Mouse (Mus musculus) thymus, postnatal 14 days (tissue): ENCODE measurements at regions not wholly inside any gene's neighbourhood (a gene's known extent, or its start where the extent isn't known, plus 50 kb on each side); places are given as distances from the start of the nearest gene placed in this dataset.

Experiments used
- DNase-seq: peaks from one replicate; pipeline ENCODE4 v3.0.0; 2021

DNA sequence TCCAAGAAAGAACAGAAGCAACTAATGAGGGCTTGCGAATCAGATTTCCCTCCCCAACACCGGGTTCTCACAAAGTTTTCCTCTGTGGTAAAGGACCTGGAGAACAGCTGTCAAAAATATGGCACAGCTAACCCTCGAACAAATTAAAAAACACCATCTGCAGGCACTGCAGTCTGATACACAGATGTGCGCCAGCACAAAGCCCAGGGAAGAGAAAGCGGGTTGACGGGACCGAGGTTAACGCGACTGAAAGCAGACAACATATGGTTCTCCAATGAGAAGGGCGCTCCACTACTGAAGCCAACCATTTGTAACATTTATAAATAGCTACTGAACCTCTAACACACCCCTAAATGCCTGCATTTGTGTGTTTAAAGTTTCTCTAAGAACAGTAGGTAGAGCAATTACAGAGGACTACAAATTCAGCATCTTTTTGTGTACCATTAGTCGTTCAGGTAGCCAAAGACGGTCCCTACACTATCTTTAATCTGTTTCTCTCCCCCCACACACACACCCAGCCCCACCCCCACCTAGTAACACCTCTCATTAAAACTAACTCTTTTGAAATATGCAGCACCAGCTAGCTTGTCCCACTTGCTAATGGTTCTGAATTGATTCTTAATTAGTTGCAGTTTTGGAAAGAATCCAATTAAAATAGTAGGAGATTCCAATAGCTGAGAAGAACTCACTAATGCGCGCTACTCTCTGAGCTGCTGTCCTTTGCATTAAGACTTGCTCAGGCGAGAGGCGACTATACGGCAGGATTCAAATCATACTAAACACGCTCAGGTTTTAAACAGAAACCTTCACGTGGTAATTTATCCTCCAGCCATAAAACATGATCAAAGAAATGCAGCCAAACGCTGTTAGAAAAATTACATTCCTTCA, 236.0 kb upstream of the Hnrnpa3 start:
- DNase-seq = no peak

GRCm38 (mm10) chr2:75423872-75424271, 235.2 kb upstream of the Hnrnpa3 start:
- DNase-seq = no peak

DNA sequence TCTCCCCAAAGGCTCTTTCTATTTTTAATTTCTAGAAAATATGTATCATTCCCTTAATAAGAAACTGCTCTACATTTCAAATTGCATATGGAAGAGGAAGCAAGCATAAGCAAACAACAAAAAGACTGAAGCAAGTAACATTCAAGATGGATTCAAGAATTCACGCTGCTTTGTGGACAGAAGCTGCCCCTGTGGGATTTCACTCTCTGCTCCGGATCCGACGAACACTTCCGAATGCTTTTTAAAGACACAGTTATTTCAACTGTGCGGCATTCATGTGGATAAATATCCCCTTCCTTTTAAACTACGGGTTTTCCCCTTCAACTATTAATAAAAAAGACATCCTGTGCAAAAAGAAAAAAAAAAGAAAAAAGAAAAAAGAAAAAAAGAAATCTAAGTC, 234.7 kb upstream of the Hnrnpa3 start:
- DNase-seq = no peak

GRCm38 (mm10) chr2:75424911-75425310, 234.2 kb upstream of the Hnrnpa3 start:
- no peak for DNase-seq

GRCm38 (mm10) chr2:75425384-75425783, 233.7 kb upstream of the Hnrnpa3 start:
- DNase-seq = no peak

DNA sequence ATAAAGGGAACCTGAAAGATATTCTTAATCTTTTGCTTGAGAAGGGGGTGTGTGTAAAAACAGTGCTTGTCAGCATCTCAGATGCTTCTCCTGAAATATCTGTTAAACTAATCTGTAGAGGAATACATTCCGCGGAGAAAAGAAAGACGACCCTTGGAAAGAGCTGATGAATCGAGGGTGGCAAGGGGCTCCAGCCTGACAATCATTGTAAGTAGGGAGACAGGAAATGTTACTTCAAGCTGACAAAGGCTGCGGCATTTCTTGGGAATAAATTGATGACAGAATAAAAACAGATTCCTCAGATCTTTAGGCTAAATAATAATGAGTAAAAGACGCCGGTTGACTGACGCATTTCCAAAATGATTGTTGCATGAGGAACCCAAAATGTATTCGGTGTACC, 233.3 kb upstream of the Hnrnpa3 start:
- DNase-seq = no peak

GRCm38 (mm10) chr2:75427936-75428458, 231.1 kb upstream of the Hnrnpa3 start:
- DNase-seq = no peak

DNA sequence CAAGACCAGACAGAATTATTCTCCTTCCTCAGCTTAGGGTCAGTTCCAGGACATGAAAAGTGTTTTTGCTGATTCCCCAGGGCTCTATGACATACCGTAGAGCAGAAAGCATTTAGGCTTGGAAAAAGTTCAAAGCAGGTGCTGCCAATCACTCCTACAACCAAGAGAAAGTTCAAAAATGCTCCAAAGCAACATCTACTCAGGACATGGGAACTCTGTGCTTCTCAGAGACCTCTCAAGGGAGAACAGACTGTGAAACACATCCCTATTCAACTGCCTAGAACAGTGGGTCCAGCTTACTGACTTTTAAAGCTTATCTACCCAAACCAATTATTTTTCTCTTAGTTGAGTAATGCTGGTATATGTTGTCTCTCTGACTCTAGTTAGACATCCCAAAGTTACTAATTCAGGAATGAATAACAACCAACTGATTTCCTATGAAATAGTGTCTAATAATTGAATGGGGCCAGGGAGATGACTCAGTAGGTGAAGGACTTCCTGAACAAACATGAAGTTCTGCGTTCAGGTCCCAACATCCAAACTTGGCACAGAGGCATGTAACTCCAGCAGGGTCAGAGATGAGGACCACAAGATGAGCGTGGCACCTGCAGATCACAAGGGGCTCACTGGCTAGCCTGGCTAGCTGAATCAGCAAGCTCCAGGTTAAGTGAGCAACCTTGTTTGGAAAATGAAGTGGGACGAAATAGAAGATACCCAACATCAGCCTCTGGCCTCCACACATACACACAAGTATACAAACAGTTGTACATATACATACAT, 228.7 kb upstream of the Hnrnpa3 start:
- no peak for DNase-seq

DNA sequence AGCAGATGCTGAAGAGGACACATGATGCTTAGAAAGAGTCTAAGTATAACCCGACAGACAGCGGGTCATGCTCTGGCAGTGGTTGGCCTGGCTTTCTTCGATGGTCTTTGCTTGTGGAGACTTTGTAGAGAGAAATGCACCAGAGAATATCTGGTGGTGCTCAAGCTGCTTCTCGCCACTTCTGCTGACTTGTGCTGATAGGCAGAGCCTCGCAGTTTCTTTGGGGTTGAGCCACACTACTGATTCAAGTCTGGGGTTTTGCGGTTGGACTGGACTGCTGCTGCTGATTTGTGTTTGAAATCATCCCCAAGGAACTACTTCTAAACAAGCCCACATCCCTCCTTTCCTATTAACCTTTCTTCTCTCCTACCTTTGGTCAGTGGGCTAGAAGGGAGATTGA, 227.1 kb upstream of the Hnrnpa3 start:
- no peak for DNase-seq

- no peak for DNase-seq
These were observed 224.5 kb upstream of the Hnrnpa3 start for GRCm38 (mm10) chr2:75434521-75434920.

- DNase-seq = no peak
These were observed 219.4 kb upstream of the Hnrnpa3 start for GRCm38 (mm10) chr2:75439522-75440230.

- no peak for DNase-seq
These were observed 216.4 kb upstream of the Hnrnpa3 start for GRCm38 (mm10) chr2:75442632-75443031.

GRCm38 (mm10) chr2:75445189-75445588, 213.9 kb upstream of the Hnrnpa3 start:
- no peak for DNase-seq

DNA sequence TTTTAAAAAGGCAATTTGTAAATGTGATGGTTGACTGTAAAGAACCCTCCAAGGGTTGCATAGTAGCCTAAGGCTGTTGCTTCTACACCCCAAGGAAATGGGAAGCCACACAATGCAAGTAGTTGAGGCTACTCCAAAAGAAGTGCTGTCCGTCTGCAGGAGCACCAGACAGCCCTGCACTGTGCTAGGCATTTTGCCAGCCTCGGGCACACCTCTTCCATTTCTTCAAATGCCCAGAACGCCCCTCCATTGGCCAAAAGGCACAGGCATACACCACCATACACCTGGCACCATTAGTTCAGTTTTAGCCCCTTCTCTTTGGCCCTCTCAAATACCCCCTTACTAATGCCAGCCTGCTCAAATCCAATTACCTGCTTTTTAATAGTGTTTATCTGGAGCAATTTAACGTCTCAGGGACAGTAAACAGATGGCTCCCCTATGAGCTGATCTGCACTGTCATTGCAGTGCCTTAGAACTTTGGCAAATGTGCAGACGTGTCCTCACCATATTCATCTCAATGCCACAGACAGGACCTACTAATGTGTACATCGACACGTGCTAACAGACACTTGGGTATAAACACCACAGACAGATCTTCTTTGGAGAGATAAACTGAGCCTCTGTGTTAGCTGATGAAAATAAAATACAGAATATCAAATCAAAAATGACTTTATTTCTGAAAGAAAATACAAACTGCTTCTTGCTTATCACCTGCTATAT, 211.9 kb upstream of the Hnrnpa3 start:
- DNase-seq = no peak

- DNase-seq = no peak
These were observed 210.8 kb upstream of the Hnrnpa3 start for GRCm38 (mm10) chr2:75448221-75448620.

- DNase-seq = no peak
These were observed 207.2 kb upstream of the Hnrnpa3 start for GRCm38 (mm10) chr2:75451846-75452267.

DNA sequence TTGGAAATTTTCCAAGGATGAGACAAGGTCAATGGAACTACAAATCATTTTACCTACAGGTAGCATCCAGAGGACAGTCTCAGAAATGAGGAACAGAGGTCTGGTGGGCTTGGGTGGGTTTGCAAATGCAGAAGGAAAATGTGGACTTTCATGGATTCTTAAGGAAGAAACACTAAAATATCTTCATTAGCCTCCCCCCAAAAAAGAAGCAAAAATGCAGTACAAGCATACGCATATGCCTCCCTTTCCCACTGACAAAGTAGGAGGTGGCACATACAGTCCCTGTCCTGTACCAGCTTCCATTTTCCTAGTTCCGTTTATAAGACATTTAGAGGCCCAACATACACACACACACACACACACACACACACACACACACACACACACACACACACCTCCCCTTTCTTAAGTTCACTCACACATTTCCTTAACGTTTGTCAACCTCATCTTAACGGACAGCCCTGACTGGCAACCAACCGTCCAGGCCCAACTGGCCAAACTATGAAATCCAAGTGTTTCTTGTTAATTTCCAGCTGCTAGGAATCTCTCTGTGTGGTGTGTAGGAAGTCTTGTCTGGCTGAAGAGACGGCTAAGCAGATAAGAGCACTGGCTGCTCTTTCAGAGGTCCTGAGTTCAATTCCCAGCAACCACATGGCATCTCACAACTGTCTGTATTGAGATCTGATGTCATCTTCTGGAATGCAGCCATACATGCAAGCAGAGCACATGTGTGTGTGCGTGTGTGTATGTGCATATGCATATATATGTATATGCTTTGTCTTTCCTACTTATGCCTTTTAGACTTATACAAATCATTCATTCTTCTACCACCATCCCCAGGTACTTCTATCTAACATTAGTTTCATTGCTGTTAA, 206.6 kb upstream of the Hnrnpa3 start:
- no peak for DNase-seq

DNA sequence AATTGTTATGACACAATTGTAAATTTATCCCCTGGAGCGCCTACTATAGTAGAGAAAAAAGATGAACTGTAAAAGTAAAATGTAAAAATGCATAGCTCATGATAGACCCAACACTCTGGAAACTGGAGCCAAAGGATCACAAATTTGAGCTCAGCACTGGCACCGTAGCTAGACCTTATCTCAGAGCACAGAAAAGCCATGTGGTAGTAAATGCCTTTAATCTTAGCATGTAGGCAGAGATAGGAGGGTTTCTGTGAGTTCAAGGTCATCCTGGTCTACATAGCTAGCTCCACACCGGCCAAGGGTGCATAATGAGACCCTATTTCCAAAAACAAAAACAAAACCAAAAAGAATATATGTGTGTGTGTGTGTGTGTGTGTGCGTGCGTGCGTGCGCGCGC, 203.6 kb upstream of the Hnrnpa3 start:
- DNase-seq = no peak

- DNase-seq = no peak
These were observed 202.8 kb upstream of the Hnrnpa3 start for GRCm38 (mm10) chr2:75456272-75456671.

GRCm38 (mm10) chr2:75457423-75457822, 201.6 kb upstream of the Hnrnpa3 start:
- DNase-seq = no peak

DNA sequence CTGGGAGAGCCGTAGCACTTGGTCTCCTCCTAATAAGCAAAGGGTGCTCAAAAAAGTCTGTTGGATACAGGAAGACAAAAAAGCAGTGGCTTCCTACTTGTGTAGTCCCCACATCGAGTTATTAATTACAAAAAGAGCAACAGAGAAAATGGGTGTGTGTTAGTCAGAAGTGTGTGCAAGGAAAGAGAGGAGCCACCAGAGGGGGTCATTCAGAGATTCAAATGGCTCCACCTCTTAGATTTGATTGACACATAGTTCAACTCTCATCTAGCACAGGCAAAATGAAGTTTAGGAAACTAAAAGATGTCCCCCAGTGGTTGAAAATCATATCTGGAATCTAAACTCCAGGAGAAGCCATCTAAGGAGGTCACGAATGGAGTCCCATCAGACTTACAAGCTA, 200.2 kb upstream of the Hnrnpa3 start:
- DNase-seq = no peak
